Mouse (Mus musculus) testis, adult 2 months (tissue): Measurements from ENCODE around the gene Cacna1d.

ENCODE experiments used
- CTCF ChIP-seq: fragments of 200-500 bp; IDR thresholded peaks from 2 replicates; pipeline ENCODE4 v1.5.1; 2012; ENCODE audit warnings: low read depth, mild to moderate bottlenecking, inconsistent platforms, low read length, moderate library complexity; ENCODE audit not compliant: control insufficient read depth, insufficient read depth, insufficient replicate concordance
- POLR2A ChIP-seq: fragments of 200-500 bp; IDR thresholded peaks from 2 replicates; pipeline ENCODE4 v1.6.1; 2012; ENCODE audit warnings: low read depth, mild to moderate bottlenecking, inconsistent platforms, low read length, moderate library complexity; ENCODE audit not compliant: control insufficient read depth

DNA sequence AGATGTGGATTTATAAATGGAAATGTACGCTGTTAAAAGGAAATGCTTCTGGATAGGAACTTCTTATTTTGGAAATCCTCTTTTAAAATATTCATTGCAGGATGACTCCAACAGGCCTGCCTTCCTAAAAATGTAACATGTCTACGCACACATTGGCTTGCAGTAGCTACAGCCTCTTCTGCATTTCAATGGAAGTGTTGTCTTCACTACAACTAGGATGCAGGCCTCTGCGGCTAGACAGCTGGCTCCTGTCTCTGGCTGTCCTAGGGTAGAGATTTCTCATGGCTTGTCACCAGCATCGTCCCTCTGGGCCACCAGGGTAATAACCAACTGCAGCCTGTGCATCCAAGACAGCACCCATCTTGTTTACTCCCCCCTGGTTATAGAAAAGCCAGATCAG is 293.1 kb downstream of the Cacna1d start:
- TF ChIP-seq CTCF (no peak), POLR2A (no peak)
